Mouse (Mus musculus) E14TG2a.4 (cell line): Measurements from ENCODE around the gene Marcksl1.

Experiments used
- H3K27me3 ChIP-seq: 2 replicates; pipeline ENCODE4 v1.6.1; 2014; ENCODE audit warnings: low read length, control low read depth; ENCODE audit not compliant: insufficient read depth
- H3K36me3 ChIP-seq: 2 replicates; pipeline ENCODE4 v1.6.1; 2014; ENCODE audit warnings: low read length, control low read depth; ENCODE audit not compliant: insufficient read depth
- H3K4me1 ChIP-seq: replicated peaks from 2 replicates; pipeline ENCODE4 v1.6.1; 2014; ENCODE audit warnings: low read depth, low read length, control low read depth
- H3K4me3 ChIP-seq: replicated peaks from 2 replicates; pipeline ENCODE4 v1.5.1; 2014; ENCODE audit warnings: mild to moderate bottlenecking, low read length
- H3K9me3 ChIP-seq: 2 replicates; pipeline ENCODE4 v1.6.1; 2014; ENCODE audit warnings: low read length, control low read depth
- CTCF ChIP-seq: conservative IDR thresholded peaks from 2 replicates; pipeline ENCODE4 v1.5.1; 2014; ENCODE audit warnings: low read length
- NANOG ChIP-seq: IDR thresholded peaks from 2 replicates; pipeline ENCODE4 v1.6.1; 2014; ENCODE audit warnings: borderline replicate concordance, low read length, mixed read lengths
- POU5F1 ChIP-seq: IDR thresholded peaks from 2 replicates; pipeline ENCODE4 v1.6.1; 2014; ENCODE audit warnings: low read length, borderline replicate concordance

The Marcksl1 gene

GRCm38 (mm10) chr4:129496631-129497030, 16.8 kb upstream of the Marcksl1 start:
- H3K4me1 ChIP-seq, result peaks cover 66% of the 10 kb centered on the region
- H3K27me3 ChIP-seq, result peaks cover 11% of the 10 kb centered on the region
- H3K36me3 ChIP-seq, result no peaks in the 10 kb centered on the region
- no peak for TF ChIP-seq POU5F1
- no peak for TF ChIP-seq CTCF
- TF ChIP-seq NANOG, result no peak
- H3K4me3 ChIP-seq, result no peak overlapping the region
- no peaks in the 10 kb centered on the region for H3K9me3 ChIP-seq

- Histone ChIP-seq H3K4me3 (peak overlapping the region; percentile 81), H3K36me3 (no peaks in the 10 kb centered on the region), H3K9me3 (no peaks in the 10 kb centered on the region), H3K4me1 (peaks cover 83% of the 10 kb centered on the region), H3K27me3 (no peaks in the 10 kb centered on the region)
- no peak for TF ChIP-seq CTCF
- no peak for TF ChIP-seq NANOG
- TF ChIP-seq POU5F1, result no peak
These were observed 14.4 kb upstream of the Marcksl1 start for GRCm38 (mm10) chr4:129498941-129499340.

DNA sequence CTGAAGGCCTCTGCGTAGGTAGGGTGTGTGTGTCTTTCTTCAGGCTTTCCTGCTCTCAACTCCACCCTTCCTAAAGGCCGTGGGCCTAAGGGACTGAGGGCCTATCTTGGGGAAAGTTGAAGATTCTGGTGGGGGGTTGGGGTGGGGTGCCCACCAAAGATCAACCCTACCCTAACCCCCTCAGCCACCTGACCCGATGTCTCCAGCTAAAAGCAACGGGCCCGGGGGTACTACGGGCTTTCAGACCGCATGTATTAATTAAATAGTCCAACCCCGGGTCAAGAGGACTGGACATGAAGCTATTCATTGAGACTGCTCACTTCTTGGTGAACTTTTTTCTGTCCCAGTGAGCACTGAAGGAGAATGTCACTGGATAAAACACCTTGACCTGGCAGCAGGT, 13.4 kb upstream of the Marcksl1 start:
- Histone ChIP-seq H3K4me1 (peaks cover 83% of the 10 kb centered on the region), H3K9me3 (no peaks in the 10 kb centered on the region), H3K36me3 (no peaks in the 10 kb centered on the region), H3K27me3 (no peaks in the 10 kb centered on the region), H3K4me3 (peak overlapping the region; percentile 81)
- TF ChIP-seq POU5F1, result no peak
- no peak for TF ChIP-seq NANOG
- no peak for TF ChIP-seq CTCF

GRCm38 (mm10) chr4:129500607-129501566, 12.5 kb upstream of the Marcksl1 start:
- Histone ChIP-seq H3K9me3 (no peaks in the 10 kb centered on the region), H3K4me3 (peak overlapping the region; percentile 81), H3K27me3 (no peaks in the 10 kb centered on the region), H3K36me3 (no peaks in the 10 kb centered on the region), H3K4me1 (peaks cover 83% of the 10 kb centered on the region)
- TF ChIP-seq POU5F1 (no peak), CTCF (no peak), NANOG (no peak)

- H3K36me3 ChIP-seq, result no peaks in the 10 kb centered on the region
- no peaks in the 10 kb centered on the region for H3K9me3 ChIP-seq
- peaks cover 75% of the 10 kb centered on the region for H3K4me1 ChIP-seq
- peak overlapping the region; percentile 21 for H3K4me3 ChIP-seq
- no peaks in the 10 kb centered on the region for H3K27me3 ChIP-seq
- TF ChIP-seq POU5F1 (no peak), CTCF (no peak), NANOG (no peak)
These were observed 11.0 kb upstream of the Marcksl1 start for GRCm38 (mm10) chr4:129502327-129502888.

- peak overlapping the region; percentile 21 for H3K4me3 ChIP-seq
- H3K9me3 ChIP-seq, result no peaks in the 10 kb centered on the region
- no peaks in the 10 kb centered on the region for H3K36me3 ChIP-seq
- peaks cover 75% of the 10 kb centered on the region for H3K4me1 ChIP-seq
- peak; percentile 57; the same call in 1 of the 2 replicates for TF ChIP-seq NANOG
- no peak for TF ChIP-seq CTCF
- no peaks in the 10 kb centered on the region for H3K27me3 ChIP-seq
These were observed 10.4 kb upstream of the Marcksl1 start for GRCm38 (mm10) chr4:129502901-129503444.

GRCm38 (mm10) chr4:129505511-129505910, 7.9 kb upstream of the Marcksl1 start:
- H3K9me3 ChIP-seq, result no peaks in the 10 kb centered on the region
- H3K27me3 ChIP-seq, result no peaks in the 10 kb centered on the region
- peaks cover 78% of the 10 kb centered on the region for H3K4me1 ChIP-seq
- H3K4me3 ChIP-seq, result no peak overlapping the region
- TF ChIP-seq CTCF (no peak), POU5F1 (no peak), NANOG (no peak)
- H3K36me3 ChIP-seq, result no peaks in the 10 kb centered on the region

GRCm38 (mm10) chr4:129507434-129508236, 5.7 kb upstream of the Marcksl1 start:
- Histone ChIP-seq H3K4me3 (no peak overlapping the region; the same call in 1 of the 2 replicates), H3K9me3 (no peaks in the 10 kb centered on the region), H3K36me3 (no peaks in the 10 kb centered on the region), H3K27me3 (no peaks in the 10 kb centered on the region), H3K4me1 (peaks cover 87% of the 10 kb centered on the region)
- TF ChIP-seq POU5F1 (no peak), NANOG (no peak), CTCF (no peak)
